In the genomic region with DNA sequence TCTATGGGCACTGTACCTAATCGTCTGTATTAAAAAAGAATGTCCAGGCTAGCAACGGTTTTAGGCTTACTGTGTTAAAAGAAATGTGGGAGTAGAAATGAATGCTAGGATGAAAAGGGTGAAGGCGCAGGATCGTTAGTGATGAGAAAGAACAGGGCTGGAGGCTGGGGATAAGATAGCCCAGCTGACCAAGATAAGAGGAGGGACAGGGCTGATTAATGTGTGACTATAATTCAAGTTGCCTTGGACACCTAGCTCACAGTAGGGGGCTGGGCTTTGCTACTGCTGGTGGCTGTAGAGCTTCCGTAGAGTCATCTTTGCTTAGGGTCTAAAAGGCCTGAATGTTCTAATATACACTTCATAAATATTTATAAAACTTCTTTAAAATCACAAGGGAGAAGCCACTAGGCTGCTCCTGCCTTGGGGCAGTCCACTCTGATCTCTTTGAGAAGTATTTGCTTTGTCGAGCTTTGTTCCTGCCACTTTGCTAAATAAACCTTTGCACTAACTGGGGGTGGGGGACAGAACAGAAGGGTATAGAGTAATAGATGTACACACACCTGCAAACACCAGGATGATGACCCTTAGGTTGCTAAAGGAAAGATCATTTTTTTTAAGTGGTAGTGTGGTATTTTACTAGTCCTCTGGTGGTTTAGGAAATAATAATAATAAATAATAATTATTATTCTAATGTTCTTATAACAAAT, we compare ENCODE assay signal across 25 mouse cellular contexts. TPM values are rescaled to one million over a fixed set of nuclear protein-coding genes. Genes with fewer than 3 reads are reported as not detected.
DNase-seq lines count a peak whose midpoint lies in the region; ATAC-seq and TF ChIP-seq lines count a peak whose summit lies in the region.
"Had no signal": no experiment of that assay in that cellular context is flagged by ENCODE, and none has a peak within 500 bp of the region (broad histone marks: within the 10 kb centered on the region; RNA-seq: fewer than 3 reads in every experiment).

No protein-coding gene starts in this region.

- ATAC-seq in midbrain, embryonic 14.5 days (ENCODE audit: low FRiP score, low TSS enrichment) = no peak
- ATAC-seq in liver, embryonic 14.5 days (ENCODE audit: insufficient read depth) = peak; percentile 87
- ATAC-seq: activated CD4-positive, CD25-positive, alpha-beta regulatory T cell, adult 4 months; Patski had no signal

- WGBS in midbrain, embryonic 14.5 days = 52% methylated on average over 6 of the region's 6 CpGs
- 76% methylated on average over 6 of the region's 6 CpGs for WGBS in midbrain, embryonic 10.5 days
- 25% methylated on average over 6 of the region's 6 CpGs for WGBS in liver, embryonic 14.5 days (ENCODE audit: insufficient replicate concordance)

- no peak overlapping the region for H3K9ac ChIP-seq in midbrain, embryonic 14.5 days (replicated peaks; ENCODE audit: low read length)
- H3K9ac ChIP-seq in liver, embryonic 14.5 days (replicated peaks) = no peak overlapping the region
- H3K9ac ChIP-seq: embryonic facial prominence, embryonic 13.5 days; hindbrain, embryonic 14.5 days; lung, embryonic 14.5 days; neural tube, embryonic 12.5 days had no signal

- no peaks in the 10 kb centered on the region for H3K27me3 ChIP-seq in midbrain, embryonic 14.5 days (ENCODE audit: control insufficient read depth, insufficient read depth, low read length)
- peaks cover 30% of the 10 kb centered on the region for H3K27me3 ChIP-seq in midbrain, embryonic 10.5 days (ENCODE audit: low read depth, poor library complexity, severe bottlenecking)
- no peaks in the 10 kb centered on the region for H3K27me3 ChIP-seq in liver, embryonic 14.5 days (ENCODE audit: control insufficient read depth, insufficient read depth, low read length)
- H3K27me3 ChIP-seq: neural tube, embryonic 12.5 days; Patski had no signal

- H3K9me3 ChIP-seq in midbrain, embryonic 14.5 days (ENCODE audit: control insufficient read depth, low read length) = no peaks in the 10 kb centered on the region
- no peaks in the 10 kb centered on the region for H3K9me3 ChIP-seq in midbrain, embryonic 10.5 days (replicated peaks)
- no peaks in the 10 kb centered on the region for H3K9me3 ChIP-seq in liver, embryonic 14.5 days (ENCODE audit: control insufficient read depth, low read length)
- H3K9me3 ChIP-seq: embryonic facial prominence, embryonic 13.5 days; limb, embryonic 10.5 days; neural tube, embryonic 12.5 days had no signal

- TF ChIP-seq CTCF in liver, embryonic 14.5 days (IDR thresholded peaks at IDR 0.05; ENCODE audit: low read depth) = no peak

- H3K27ac ChIP-seq in midbrain, embryonic 14.5 days (replicated peaks; ENCODE audit: low read depth, low read length) = no peak overlapping the region
- H3K27ac ChIP-seq in midbrain, embryonic 10.5 days (replicated peaks) = no peak overlapping the region
- H3K27ac ChIP-seq in liver, embryonic 14.5 days = no peak overlapping the region
- H3K27ac ChIP-seq: embryonic facial prominence, embryonic 13.5 days; hindbrain, embryonic 14.5 days; kidney, postnatal 0 days; limb, embryonic 10.5 days; macrophage; neural tube, embryonic 12.5 days had no signal

- H3K4me3 ChIP-seq in midbrain, embryonic 14.5 days (replicated peaks; ENCODE audit: low read depth, low read length) = no peak overlapping the region
- no peak overlapping the region for H3K4me3 ChIP-seq in midbrain, embryonic 10.5 days
- no peak overlapping the region for H3K4me3 ChIP-seq in liver, embryonic 14.5 days (ENCODE audit: insufficient read depth in 1 of 2, low read depth in 2 of 2, low read length in 2 of 2)
- H3K4me3 ChIP-seq: embryonic facial prominence, embryonic 13.5 days; limb, embryonic 10.5 days; neural tube, embryonic 12.5 days had no signal

- peak; percentile 45; the same call in 1 of the 2 replicates for TF ChIP-seq EP300 in liver, embryonic 14.5 days (IDR thresholded peaks at IDR 0.05; ENCODE audit: low read depth)

- H3K4me1 ChIP-seq in midbrain, embryonic 14.5 days (ENCODE audit: control insufficient read depth, insufficient read depth, low read length) = no peaks in the 10 kb centered on the region
- no peaks in the 10 kb centered on the region for H3K4me1 ChIP-seq in midbrain, embryonic 10.5 days
- peaks cover 0 to 9% of the 10 kb centered on the region in 2 experiments; a peak in 2 of 4 replicates for H3K4me1 ChIP-seq in liver, embryonic 14.5 days (replicated peaks; ENCODE audit: control insufficient read depth in 2 of 2, insufficient read depth in 2 of 2, low read length in 1 of 2)
- H3K4me1 ChIP-seq: embryonic facial prominence, embryonic 13.5 days; limb, embryonic 10.5 days; neural tube, embryonic 12.5 days had no signal

- DNase-seq in embryo, embryonic 11 days = peak; percentile 2
- DNase-seq in embryo, embryonic 9.5 days (ENCODE audit: extremely low spot score) = no peak
- peak; percentile 13 for DNase-seq in midbrain, embryonic 14.5 days
- no peak for DNase-seq in midbrain, embryonic 10.5 days (ENCODE audit: low spot score)
- DNase-seq in liver, embryonic 14.5 days (ENCODE audit: low read depth in 3 of 3, low spot score in 3 of 3) = peak in 1 of 3 experiments; percentile 14
- DNase-seq in kidney, postnatal 25 days = no peak
- no peak for DNase-seq in ovary, postnatal 10 days (ENCODE audit: low spot score)
- DNase-seq: B cell, adult 2 months; cerebellum, adult 11 months; cerebellum, postnatal 25 days; heart, adult 18-20 months; heart, postnatal 14 days; kidney, adult 11 months; lung, embryonic 14.5 days; right cerebral cortex, postnatal 25 days; thymus, postnatal 25 days had no signal

- no peak overlapping the region for H3K4me2 ChIP-seq in midbrain, embryonic 14.5 days (ENCODE audit: low read length)
- H3K4me2 ChIP-seq in liver, embryonic 14.5 days (ENCODE audit: low read depth) = peak overlapping the region; percentile 29
- H3K4me2 ChIP-seq: embryonic facial prominence, embryonic 13.5 days; hindbrain, embryonic 14.5 days; lung, embryonic 14.5 days; neural tube, embryonic 12.5 days had no signal

- H3K36me3 ChIP-seq in midbrain, embryonic 14.5 days (ENCODE audit: control insufficient read depth, insufficient read depth, low read length) = 0 out of 2 replicates have a peak, but pooled peaks cover 4% of the 10 kb centered on the region
- H3K36me3 ChIP-seq in midbrain, embryonic 10.5 days = peaks cover 10% of the 10 kb centered on the region
- H3K36me3 ChIP-seq in liver, embryonic 14.5 days (replicated peaks; ENCODE audit: control insufficient read depth, insufficient read depth, low read depth) = no peaks in the 10 kb centered on the region
- H3K36me3 ChIP-seq: embryonic facial prominence, embryonic 13.5 days; neural tube, embryonic 12.5 days had no signal

RNA-seq across cellular contexts. Expression of gene Tceal9, which starts 7.3 kb away (rescaled TPM):
- 319 and 320 TPM in 2 replicates for polyA plus RNA-seq in midbrain, embryonic 14.5 days (2014; fragmentation: Nextera tagmentation; extraction: Ambion mirVana)
- 328 and 332 TPM in 2 replicates for polyA plus RNA-seq in midbrain, embryonic 10.5 days (2016; fragmentation: Nextera tagmentation; extraction: Ambion mirVana)
- 80.9 and 128 TPM in 2 replicates for polyA plus RNA-seq in liver, embryonic 14.5 days (2012; rRNA removed)
- polyA plus RNA-seq in liver, embryonic 14.5 days (2014; fragmentation: Nextera tagmentation; extraction: Ambion mirVana) = 233 and 236 TPM in 2 replicates

RNA-seq across cellular contexts. Expression of gene Bex3, which starts 17.9 kb away (rescaled TPM):
- 670 and 741 TPM in 2 replicates for polyA plus RNA-seq in midbrain, embryonic 14.5 days (2014; fragmentation: Nextera tagmentation; extraction: Ambion mirVana)
- polyA plus RNA-seq in midbrain, embryonic 10.5 days (2016; fragmentation: Nextera tagmentation; extraction: Ambion mirVana) = 627 and 636 TPM in 2 replicates
- 199 and 227 TPM in 2 replicates for polyA plus RNA-seq in liver, embryonic 14.5 days (2012; rRNA removed)
- 224 and 229 TPM in 2 replicates for polyA plus RNA-seq in liver, embryonic 14.5 days (2014; fragmentation: Nextera tagmentation; extraction: Ambion mirVana)

RNA-seq across cellular contexts. Expression of gene Bex1, which starts 36.9 kb away (rescaled TPM):
- 195 and 260 TPM in 2 replicates for polyA plus RNA-seq in midbrain, embryonic 14.5 days (2014; fragmentation: Nextera tagmentation; extraction: Ambion mirVana)
- 139 and 163 TPM in 2 replicates for polyA plus RNA-seq in midbrain, embryonic 10.5 days (2016; fragmentation: Nextera tagmentation; extraction: Ambion mirVana)
- 106 and 169 TPM in 2 replicates for polyA plus RNA-seq in liver, embryonic 14.5 days (2012; rRNA removed)
- polyA plus RNA-seq in liver, embryonic 14.5 days (2014; fragmentation: Nextera tagmentation; extraction: Ambion mirVana) = 137 and 150 TPM in 2 replicates
- polyA plus RNA-seq: activated CD4-positive, CD25-positive, alpha-beta regulatory T cell, adult 4 months had no signal

RNA-seq across cellular contexts. Expression of gene Tceal7, which starts 37.6 kb away (rescaled TPM):
- polyA plus RNA-seq in midbrain, embryonic 14.5 days (2014; fragmentation: Nextera tagmentation; extraction: Ambion mirVana) = 1.8 and 1.9 TPM in 2 replicates
- 0.70 TPM in 2 replicates for polyA plus RNA-seq in midbrain, embryonic 10.5 days (2016; fragmentation: Nextera tagmentation; extraction: Ambion mirVana)
- polyA plus RNA-seq in liver, embryonic 14.5 days (2012; rRNA removed) = 0.12 and 0.14 TPM in 2 replicates
- 0.10 and 0.76 TPM in 2 replicates for polyA plus RNA-seq in liver, embryonic 14.5 days (2014; fragmentation: Nextera tagmentation; extraction: Ambion mirVana)
- polyA plus RNA-seq: activated CD4-positive, CD25-positive, alpha-beta regulatory T cell, adult 4 months; Patski; testis, adult 2 months had no signal

RNA-seq across cellular contexts. Expression of gene Tceal5, which starts 48.5 kb away (rescaled TPM):
- 8.0 and 17.2 TPM in 2 replicates for polyA plus RNA-seq in midbrain, embryonic 14.5 days (2014; fragmentation: Nextera tagmentation; extraction: Ambion mirVana)
- 3.1 and 3.4 TPM in 2 replicates for polyA plus RNA-seq in midbrain, embryonic 10.5 days (2016; fragmentation: Nextera tagmentation; extraction: Ambion mirVana)
- 6.4 and 13.8 TPM in 2 replicates for polyA plus RNA-seq in liver, embryonic 14.5 days (2012; rRNA removed)
- polyA plus RNA-seq in liver, embryonic 14.5 days (2014; fragmentation: Nextera tagmentation; extraction: Ambion mirVana) = 2.9 and 4.0 TPM in 2 replicates
- polyA plus RNA-seq: activated CD4-positive, CD25-positive, alpha-beta regulatory T cell, adult 4 months; Patski; testis, adult 2 months had no signal

Comparison
In these comparisons a context has a peak if more than half of its experiments do, and no peak if none do; other contexts are left out.
1. DNase-seq: peak in embryo, embryonic 11 days (single experiment) and midbrain, embryonic 14.5 days (single experiment); none in embryo, embryonic 9.5 days (single experiment), midbrain, embryonic 10.5 days (single experiment), kidney, postnatal 25 days (0 of 2) and ovary, postnatal 10 days (single experiment).